Mouse (Mus musculus) heart, adult 2 months (tissue): ENCODE measurements around the gene Car11. TPM values are rescaled to one million over a fixed set of nuclear protein-coding genes. Genes with fewer than 3 reads are reported as not detected.
"Not testable (repeated sequence)": the region's sequence is repeated elsewhere in the genome, so short reads cannot be mapped to it uniquely, and the experiment has no call there.

ENCODE experiments used
- DNase-seq, 2 experiments: peaks; one replicate each; pipeline ENCODE4 v3.0.0; 2021
- H3K27ac ChIP-seq: fragments of 200-600 bp; 2 replicates; pipeline ENCODE4 v1.8.1; 2022
- H3K27me3 ChIP-seq: fragments of 200-500 bp; 2 replicates; pipeline ENCODE4 v1.6.1; 2012; ENCODE audit warnings: mild to moderate bottlenecking, low read length, inconsistent platforms, mixed read lengths; ENCODE audit not compliant: control insufficient read depth, insufficient read depth
- H3K36me3 ChIP-seq: fragments of 200-500 bp; 2 replicates; pipeline ENCODE4 v1.6.1; 2012; ENCODE audit warnings: low read length, inconsistent platforms; ENCODE audit not compliant: control insufficient read depth, insufficient read depth
- H3K4me1 ChIP-seq: fragments of 200-500 bp; 2 replicates; pipeline ENCODE4 v1.6.1; 2011; ENCODE audit warnings: low read length; ENCODE audit not compliant: control insufficient read depth, insufficient read depth
- H3K4me3 ChIP-seq: fragments of 200-600 bp; 2 replicates; pipeline ENCODE4 v1.8.1; 2022
- H3K79me2 ChIP-seq: fragments of 200-500 bp; replicated peaks from 2 replicates; pipeline ENCODE4 v1.6.1; 2012; ENCODE audit warnings: mild to moderate bottlenecking, inconsistent platforms, low read length, moderate library complexity, mixed read lengths; ENCODE audit not compliant: control insufficient read depth, insufficient read depth
- H3K9ac ChIP-seq: fragments of 200-500 bp; 2 replicates; pipeline ENCODE4 v1.6.1; 2012; ENCODE audit warnings: low read depth, mild to moderate bottlenecking, control low read depth, inconsistent platforms, low read length, mixed read lengths
- CTCF ChIP-seq: fragments of 200-600 bp; IDR thresholded peaks from 2 replicates; pipeline ENCODE4 v1.8.1; 2022; ENCODE audit warnings: antibody characterized with exemption, mild to moderate bottlenecking, moderate library complexity
- EP300 ChIP-seq: fragments of 200-500 bp; IDR thresholded peaks from 2 replicates; pipeline ENCODE4 v1.6.1; 2011; ENCODE audit warnings: low read depth, low read length, control low read depth; ENCODE audit not compliant: insufficient read depth
- POLR2A ChIP-seq: fragments of 200-500 bp; IDR thresholded peaks from 2 replicates; pipeline ENCODE4 v1.6.1; 2011; ENCODE audit warnings: mild to moderate bottlenecking, low read depth, low read length, control low read depth; ENCODE audit not compliant: insufficient read depth
- WGBS: fragments of 180-500 bp; shearing (Covaris S2); methylation state at CpG from one replicate; pipeline ENCODE4 v1.1.7; 2018; 5-methylcytosine and 5-hydroxymethylcytosine counted together
- intact Hi-C: fragments of 180-260 bp; cut with DNase I; formaldehyde crosslinking; loops from one replicate; pipeline ENCODE4 v1.15.1; 2025
- long read RNA-seq: library from polyadenylated mRNA; stranded (forward); transcript quantifications from one replicate; pipeline ENCODE4 v2.0.0, GENCODE M21; 2021
- polyA plus RNA-seq: library from polyadenylated mRNA; depleted of rRNA; stranded (reverse); fragments of >200 nt; gene quantifications from 2 replicates; pipeline ENCODE4 v1.2.3, GENCODE M21; 2012; rRNA removed
- total RNA-seq, 2 experiments: library from RNA; stranded (reverse); gene quantifications; 2 replicates each; pipeline ENCODE4 v1.2.3; 2021

Car11 gene
- total RNA-seq, result 1 to 10 TPM; 5.2 to 6.8 TPM
- 10.6 and 14.4 TPM in 2 replicates for polyA plus RNA-seq
- long read RNA-seq, partial matches to known transcripts, result 0 of 3 reads
- long read RNA-seq, other reads (novel, unspliced or antisense), result 0 of 3 reads

DNA sequence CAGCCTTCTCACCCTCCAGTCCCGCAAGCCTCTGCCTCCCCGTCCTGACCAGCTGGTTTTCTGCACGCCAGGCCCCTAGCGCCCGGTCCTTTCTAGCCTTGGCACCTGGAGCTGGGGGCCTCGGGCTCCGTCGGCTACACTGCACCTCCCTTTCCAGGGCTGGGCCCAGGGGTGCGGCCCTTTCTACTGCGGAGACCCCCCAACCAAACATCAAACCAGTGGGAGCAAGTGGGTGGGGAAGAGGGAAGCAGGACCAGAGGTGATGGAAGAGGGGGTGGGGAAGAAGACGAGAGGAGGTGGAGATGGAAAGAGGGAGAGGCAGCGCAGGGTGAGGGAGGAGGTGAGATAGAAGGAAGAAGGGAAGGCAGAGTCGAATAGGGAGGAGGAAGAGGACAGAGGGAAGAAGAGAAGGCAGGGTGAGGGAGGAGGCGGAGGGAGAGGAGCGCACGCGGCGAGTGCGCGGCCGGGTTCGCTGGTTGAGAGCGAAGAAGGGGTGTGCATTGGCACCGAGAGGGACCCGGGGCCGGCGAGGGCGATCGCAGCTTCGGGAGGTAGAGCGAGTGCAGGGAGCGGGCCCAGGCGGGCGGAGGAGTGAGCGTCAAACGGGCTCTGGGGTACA lies at the start of gene Car11:
Gene Car11 (plus strand): TSS at position 321 of the 619 bp plus-strand sequence.
- DNase-seq, result no peak
- peaks cover 9% of the 10 kb centered on the region for H3K4me1 ChIP-seq
- H3K27ac ChIP-seq, result peak within 1 kb of the TSS; percentile 2; the same call in 1 of the 2 replicates
- no peaks in the 10 kb centered on the region for H3K36me3 ChIP-seq
- 0 out of 2 replicates have a peak, but pooled peaks cover 3% of the 10 kb centered on the region for H3K27me3 ChIP-seq
- no peak for TF ChIP-seq POLR2A
- no peak for TF ChIP-seq CTCF
- no peak for TF ChIP-seq EP300
- no peaks in the 10 kb centered on the region for H3K79me2 ChIP-seq
- intact Hi-C loops, result loop anchor here (5.0 kb wide), 3 partner anchors 172 to 1147 kb away; partner anchors contain the start of genes Nr1h2, Plekha4 and Ppp1r15a
- peak within 1 kb of the TSS; percentile 44 for H3K4me3 ChIP-seq
- H3K9ac ChIP-seq, result peak within 1 kb of the TSS; percentile 68
- 7% methylated on average over 36 of the region's 36 CpGs for WGBS

DNA sequence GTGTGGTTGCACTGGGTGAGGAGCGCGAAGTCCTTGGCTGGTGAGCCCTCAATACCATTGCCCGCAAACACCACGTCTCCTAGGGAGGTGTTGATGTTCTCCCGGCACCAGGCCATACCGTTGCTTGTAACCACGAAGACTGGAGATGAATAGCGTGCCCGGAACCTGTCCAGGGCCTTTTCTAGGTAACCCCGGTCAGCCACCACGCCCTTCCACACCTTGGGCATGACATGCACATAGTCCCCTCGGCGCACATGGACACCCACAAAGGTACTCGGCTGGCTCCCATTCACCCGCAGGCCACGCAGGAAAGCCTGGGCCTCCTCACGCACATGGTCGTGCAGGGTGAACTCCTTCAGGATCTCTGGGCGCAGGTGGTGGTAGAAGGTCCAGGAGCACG lies 49.2 kb upstream of the Car11 start:
- H3K79me2 ChIP-seq, H3K36me3 ChIP-seq, H3K4me1 ChIP-seq, H3K27me3 ChIP-seq, intact Hi-C loops, H3K9ac ChIP-seq, H3K4me3 ChIP-seq, DNase-seq, H3K27ac ChIP-seq: not testable (repeated sequence)
- WGBS, result 94% methylated on average over 20 of the region's 20 CpGs

DNA sequence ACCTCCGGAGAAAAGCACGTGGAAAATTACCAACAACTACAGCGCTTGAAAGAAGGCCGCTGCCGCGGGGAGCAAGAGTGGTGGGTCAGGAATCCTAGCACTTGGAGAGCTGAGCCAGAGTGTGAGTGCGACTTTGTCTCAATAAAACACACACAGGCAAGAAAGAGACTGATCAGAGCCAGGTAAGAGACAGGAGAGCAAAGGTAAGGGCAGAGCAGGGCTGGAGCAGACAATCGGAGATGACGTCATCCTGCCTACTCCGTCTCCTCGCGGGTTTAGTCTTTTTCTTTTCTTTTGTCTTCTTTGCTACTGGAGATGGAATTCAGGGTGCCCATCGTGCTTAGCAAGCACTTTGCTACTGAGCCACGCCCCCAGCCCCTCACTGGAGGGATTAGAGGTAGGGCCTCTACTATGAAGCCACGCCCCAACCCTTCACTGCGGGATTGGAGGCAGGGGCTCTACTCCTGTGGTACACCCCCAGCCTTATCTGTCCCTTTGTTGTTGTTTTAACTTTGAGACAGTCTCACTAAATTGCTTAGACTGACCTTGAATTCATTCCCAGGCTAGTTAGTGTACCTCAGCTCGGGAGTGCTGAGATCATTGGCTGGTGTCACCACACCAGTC lies 45.1 kb upstream of the Car11 start:
- Histone ChIP-seq H3K27me3 (no peaks in the 10 kb centered on the region), H3K79me2 (no peaks in the 10 kb centered on the region), H3K27ac (no peak overlapping the region), H3K36me3 (no peaks in the 10 kb centered on the region), H3K4me1 (no peaks in the 10 kb centered on the region; the same call in none of the 2 replicates), H3K4me3 (peak overlapping the region; percentile 10; the same call in 1 of the 2 replicates), H3K9ac (no peak overlapping the region)
- 28% methylated on average over 17 of the region's 17 CpGs for WGBS
- intact Hi-C loops, result no loop called here
- TF ChIP-seq POLR2A (no peak), EP300 (no peak), CTCF (no peak)
- no peak for DNase-seq

DNA sequence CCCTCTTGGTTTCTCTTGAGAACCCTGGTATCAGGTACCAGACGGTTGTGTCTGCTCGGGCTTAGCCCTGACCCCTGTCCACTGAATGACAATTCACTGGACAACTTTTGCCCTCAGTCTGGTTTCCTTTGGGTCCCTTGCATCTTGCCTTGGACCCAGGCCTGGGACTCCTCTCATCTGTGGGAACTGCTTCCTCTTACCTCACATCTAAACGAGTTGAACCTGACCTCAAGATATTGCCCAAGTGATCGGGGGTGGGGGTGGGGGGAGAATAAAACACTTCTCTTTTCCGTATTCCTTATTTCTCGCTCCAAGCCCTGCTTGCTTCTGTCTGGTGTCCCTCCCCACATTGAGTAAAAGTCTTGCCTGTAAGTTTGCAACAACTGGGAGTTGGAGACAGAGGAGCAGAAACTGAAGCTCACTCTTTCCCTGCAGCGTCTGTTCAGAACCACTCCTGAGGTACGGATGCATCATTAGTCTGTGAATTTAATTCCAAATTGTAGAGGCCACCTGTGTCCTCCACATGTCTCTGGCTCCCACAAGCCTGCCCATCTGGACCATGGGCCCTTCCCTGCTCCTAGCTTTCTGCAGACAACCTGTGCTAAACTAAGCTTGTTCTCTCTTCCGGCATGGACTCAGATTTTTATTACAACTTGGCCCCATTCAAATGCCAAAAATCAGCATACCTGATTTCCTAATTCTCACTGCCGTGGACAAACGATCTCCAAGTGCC lies 38.7 kb upstream of the Car11 start:
- H3K9ac ChIP-seq, result no peak overlapping the region
- intact Hi-C loops, result no loop called here
- no peak overlapping the region for H3K27ac ChIP-seq
- H3K79me2 ChIP-seq, result no peaks in the 10 kb centered on the region
- TF ChIP-seq EP300, result no peak
- no peak for TF ChIP-seq CTCF
- TF ChIP-seq POLR2A, result no peak
- 82% methylated on average over 11 of the region's 11 CpGs for WGBS
- no peak overlapping the region for H3K4me3 ChIP-seq
- no peaks in the 10 kb centered on the region for H3K36me3 ChIP-seq
- no peaks in the 10 kb centered on the region for H3K4me1 ChIP-seq
- H3K27me3 ChIP-seq, result no peaks in the 10 kb centered on the region
- DNase-seq, result no peak

DNA sequence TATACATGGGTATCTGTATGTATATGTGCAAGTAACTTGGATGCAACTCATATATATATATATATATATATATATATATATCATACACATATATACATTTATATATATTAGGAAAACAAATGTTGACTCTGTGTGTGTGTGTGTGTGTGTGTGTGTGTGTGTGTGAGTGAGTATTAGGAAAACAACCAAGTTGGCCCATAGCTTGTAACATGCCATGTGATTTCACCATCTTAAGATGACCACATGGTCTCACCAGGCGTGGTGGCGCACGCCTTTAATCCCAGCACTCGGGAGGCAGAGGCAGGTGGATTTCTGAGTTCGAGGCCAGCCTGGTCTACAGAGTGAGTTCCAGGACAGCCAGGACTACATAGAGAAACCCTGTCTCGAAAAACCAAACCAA lies 37.9 kb upstream of the Car11 start:
- 95% methylated on average over 6 of the region's 6 CpGs for WGBS
- H3K27me3 ChIP-seq, intact Hi-C loops, H3K36me3 ChIP-seq, H3K4me1 ChIP-seq, H3K27ac ChIP-seq, DNase-seq, H3K79me2 ChIP-seq, H3K4me3 ChIP-seq, H3K9ac ChIP-seq: not testable (repeated sequence)
